In genomic region chr7:128369366-128369765, GRCm38 (mm10) we compare ENCODE assay signal across 26 mouse cellular contexts. TPM values are rescaled to one million over a fixed set of nuclear protein-coding genes. Genes with fewer than 3 reads are reported as not detected.
A peak's percentile ranks its signal among the peaks of the same experiment; 100 is the strongest.
DNase-seq lines count a peak whose midpoint lies in the region; ATAC-seq lines count a peak whose summit lies in the region.
"Had no signal": no experiment of that assay in that cellular context is flagged by ENCODE, and none has a peak within 500 bp of the region (broad histone marks: within the 10 kb centered on the region; RNA-seq: fewer than 3 reads in every experiment).

No protein-coding gene starts in this region.

- H3K36me3 ChIP-seq in lung, embryonic 16.5 days (ENCODE audit: control insufficient read depth, insufficient read depth, low read length) = peaks cover 6% of the 10 kb centered on the region
- H3K36me3 ChIP-seq: embryonic facial prominence, embryonic 12.5 days; limb, embryonic 12.5 days had no signal

- no peaks in the 10 kb centered on the region for H3K27me3 ChIP-seq in lung, embryonic 16.5 days (ENCODE audit: control insufficient read depth, insufficient read depth, low read depth, low read length)
- H3K27me3 ChIP-seq: embryonic facial prominence, embryonic 12.5 days; hindbrain, embryonic 13.5 days; limb, embryonic 12.5 days had no signal

- H3K4me1 ChIP-seq in lung, embryonic 16.5 days (replicated peaks; ENCODE audit: control insufficient read depth, insufficient read depth, low read length) = peaks cover 20% of the 10 kb centered on the region
- H3K4me1 ChIP-seq: embryonic facial prominence, embryonic 12.5 days; limb, embryonic 12.5 days; midbrain, embryonic 10.5 days had no signal

- H3K4me2 ChIP-seq in lung, embryonic 16.5 days (ENCODE audit: low read depth, low read length) = no peak overlapping the region
- H3K4me2 ChIP-seq: embryonic facial prominence, embryonic 12.5 days; hindbrain, embryonic 13.5 days; limb, embryonic 12.5 days; liver, embryonic 11.5 days had no signal

- DNase-seq in thymus, postnatal 4 days = peak; percentile 37
- DNase-seq in thymus, postnatal 14 days = no peak
- DNase-seq in lung, postnatal 4 days = peak; percentile 31 to 67
- no peak for DNase-seq in left cerebral cortex, adult 11 months (ENCODE audit: low spot score)
- no peak for DNase-seq in urinary bladder, postnatal 25 days (ENCODE audit: low spot score)
- DNase-seq in layer of hippocampus, adult 9-11 months = no peak
- DNase-seq: adrenal gland, postnatal 14 days; cerebellum, adult 2 months; cerebellum, postnatal 25 days; forebrain, postnatal 0 days; gastrocnemius, postnatal 25 days; heart, adult 2 months; heart, postnatal 36 days; kidney, adult 8-10 months; kidney, postnatal 14 days; layer of hippocampus, postnatal 36 days had no signal

- peak; percentile 71 for ATAC-seq in lung, embryonic 16.5 days (ENCODE audit: low read depth)
- ATAC-seq: forebrain, postnatal 0 days; midbrain, embryonic 16.5 days had no signal

- WGBS in lung, embryonic 16.5 days = 44% methylated on average over 12 of the region's 12 CpGs

- H3K9me3 ChIP-seq in lung, embryonic 16.5 days (ENCODE audit: control insufficient read depth, low read length) = peaks cover 4% of the 10 kb centered on the region; the same call in 1 of the 2 replicates
- H3K9me3 ChIP-seq: embryonic facial prominence, embryonic 12.5 days; hindbrain, embryonic 13.5 days had no signal

- H3K4me3 ChIP-seq in lung, embryonic 16.5 days (ENCODE audit: low read length) = no peak overlapping the region
- H3K4me3 ChIP-seq: embryonic facial prominence, embryonic 12.5 days; heart, adult 2 months; hindbrain, embryonic 13.5 days; layer of hippocampus, adult 2 months; limb, embryonic 12.5 days; midbrain, embryonic 10.5 days; myocyte had no signal

- peak overlapping the region; percentile 71 for H3K27ac ChIP-seq in lung, embryonic 16.5 days (ENCODE audit: low read length)
- H3K27ac ChIP-seq: embryonic facial prominence, embryonic 12.5 days; heart, adult 2 months; hindbrain, embryonic 13.5 days; layer of hippocampus, adult 2 months; limb, embryonic 12.5 days; macrophage; midbrain, embryonic 10.5 days had no signal

- H3K9ac ChIP-seq in lung, embryonic 16.5 days (ENCODE audit: low read length) = no peak overlapping the region
- H3K9ac ChIP-seq: embryonic facial prominence, embryonic 12.5 days; forebrain, postnatal 0 days; hindbrain, embryonic 13.5 days; limb, embryonic 12.5 days had no signal

RNA-seq across cellular contexts. Expression of gene Rgs10, which starts 49.2 kb away (rescaled TPM):
- 42.9 and 45.9 TPM in 2 replicates for polyA plus RNA-seq in lung, embryonic 16.5 days (2015; fragmentation: Nextera tagmentation; extraction: Ambion mirVana)

Comparison
In these comparisons a context has a peak if more than half of its experiments do, and no peak if none do; other contexts are left out.
1. DNase-seq: peak in thymus, postnatal 4 days (single experiment) and lung, postnatal 4 days (2 of 2); none in thymus, postnatal 14 days (single experiment), left cerebral cortex, adult 11 months (single experiment), urinary bladder, postnatal 25 days (single experiment) and layer of hippocampus, adult 9-11 months (single experiment).